Mouse (Mus musculus): Measurements from ENCODE around the gene Gm11444.

DNA sequence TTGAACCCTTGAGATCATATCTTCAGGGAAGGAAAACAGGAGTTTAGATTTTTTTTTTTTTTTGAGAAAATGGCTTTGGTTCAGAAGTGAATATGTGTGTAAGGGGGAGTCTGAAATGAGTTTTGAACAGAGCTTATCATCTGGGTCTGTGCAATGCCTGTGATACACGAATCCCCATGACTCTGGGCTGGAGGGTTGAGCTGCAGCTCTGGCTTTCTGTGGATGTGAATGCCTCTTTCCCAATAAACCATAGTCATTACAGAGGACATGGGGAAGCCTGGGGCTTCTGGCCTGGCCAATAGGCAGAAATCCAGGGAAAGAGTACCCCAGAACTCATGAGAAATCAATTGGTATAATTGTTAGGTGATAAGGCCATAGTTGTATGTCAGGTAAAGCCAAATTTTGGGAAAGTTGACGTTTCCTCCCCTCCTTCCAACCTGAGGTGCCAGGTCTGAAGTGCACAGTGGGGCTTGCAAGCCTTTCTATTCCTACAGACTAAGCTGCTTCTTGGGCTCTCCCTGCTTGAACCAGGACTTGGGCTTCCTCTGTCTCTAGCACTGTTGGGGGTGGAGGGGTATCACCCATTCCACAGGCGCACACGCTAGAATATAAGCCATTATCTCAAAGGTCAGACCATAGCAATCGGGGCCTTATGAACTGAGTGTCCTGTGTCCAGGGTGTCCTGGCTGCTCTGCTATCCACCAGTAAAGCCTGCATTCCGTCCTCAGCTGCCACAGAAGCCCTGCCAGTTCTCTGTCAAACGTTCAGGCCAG is 10.7 kb downstream of the Gm11444 start:
- TF ChIP-seq POLR2A (IDR thresholded peaks at IDR 0.05; ENCODE audit: insufficient read depth, low read depth, low read length) = no peak
- no peak for TF ChIP-seq CTCF (IDR thresholded peaks at IDR 0.05; ENCODE audit: insufficient read depth, low read depth, low read length)

Measured in olfactory bulb, adult 2 months (tissue).